Mouse (Mus musculus) left cerebral cortex, postnatal 10 days (tissue): ENCODE measurements around the gene Macc1. TPM values are rescaled to one million over a fixed set of nuclear protein-coding genes. Genes with fewer than 3 reads are reported as not detected.

Experiments
- DNase-seq, 2 experiments: peaks; one replicate each; pipeline ENCODE4 v3.0.0; 2021 to 2022; ENCODE audit warnings: low spot score in 2 of 2, mixed read lengths in 1 of 2; ENCODE audit errors: extremely low spot score in 1 of 2
- intact Hi-C: fragments of 180-260 bp; cut with DNase I; formaldehyde crosslinking; loops from one replicate; pipeline ENCODE4 v1.15.1; 2025
- total RNA-seq, 2 experiments: library from RNA; stranded (reverse); gene quantifications; 2 replicates each; pipeline ENCODE4 v1.2.3; 2021

The Macc1 gene
- total RNA-seq, 2 experiments from 2014 or later, result 0.06 to 0.11 TPM

GRCm38 (mm10) chr12:119464040-119464939 is 150.2 kb downstream of the Macc1 start:
- peak in 1 of 2 experiments; percentile 75 for DNase-seq
- intact Hi-C loops, result no loop called here

- no peak for DNase-seq
- intact Hi-C loops, result no loop called here
Measured at GRCm38 (mm10) chr12:119464940-119465245, 150.8 kb downstream of the Macc1 start.

- intact Hi-C loops, result no loop called here
- no peak for DNase-seq
Measured at GRCm38 (mm10) chr12:119467656-119468055, 153.6 kb downstream of the Macc1 start.

GRCm38 (mm10) chr12:119470260-119470659 is 156.2 kb downstream of the Macc1 start:
- intact Hi-C loops, result no loop called here

GRCm38 (mm10) chr12:119483296-119483695 is 169.2 kb downstream of the Macc1 start:
- intact Hi-C loops, result no loop called here

More at GRCm38 (mm10) chr12:119470260-119470659, 156.2 kb downstream of the Macc1 start:
- DNase-seq, result no peak

GRCm38 (mm10) chr12:119483922-119484631 is 170.0 kb downstream of the Macc1 start:
- DNase-seq, result no peak

More at GRCm38 (mm10) chr12:119483296-119483695, 169.2 kb downstream of the Macc1 start:
- DNase-seq, result no peak

GRCm38 (mm10) chr12:119511145-119511544 is 197.1 kb downstream of the Macc1 start:
- DNase-seq, result no peak
- intact Hi-C loops, result no loop called here

More at GRCm38 (mm10) chr12:119483922-119484631, 170.0 kb downstream of the Macc1 start:
- intact Hi-C loops, result no loop called here

Other genes with a start within 250 kb of the Macc1 start
- gene Itgb8, start 75.5 kb upstream of the Macc1 start, total RNA-seq, result 10 to 100 TPM; 36.7 to 38.0 TPM